Mouse (Mus musculus) liver, postnatal 0 days (tissue): ENCODE measurements at regions not wholly inside any gene's neighbourhood (a gene's known extent, or its start where the extent isn't known, plus 50 kb on each side); places are given as distances from the start of the nearest gene placed in this dataset.

Experiments used
- CTCF ChIP-seq: sonication (generic); IDR thresholded peaks from 2 replicates; pipeline ENCODE4 v1.5.1; 2016; ENCODE audit warnings: antibody characterized with exemption, low read depth
- EP300 ChIP-seq: IDR thresholded peaks from 2 replicates; pipeline ENCODE4 v1.6.1; 2016; ENCODE audit warnings: antibody characterized with exemption, low read depth, mild to moderate bottlenecking

DNA sequence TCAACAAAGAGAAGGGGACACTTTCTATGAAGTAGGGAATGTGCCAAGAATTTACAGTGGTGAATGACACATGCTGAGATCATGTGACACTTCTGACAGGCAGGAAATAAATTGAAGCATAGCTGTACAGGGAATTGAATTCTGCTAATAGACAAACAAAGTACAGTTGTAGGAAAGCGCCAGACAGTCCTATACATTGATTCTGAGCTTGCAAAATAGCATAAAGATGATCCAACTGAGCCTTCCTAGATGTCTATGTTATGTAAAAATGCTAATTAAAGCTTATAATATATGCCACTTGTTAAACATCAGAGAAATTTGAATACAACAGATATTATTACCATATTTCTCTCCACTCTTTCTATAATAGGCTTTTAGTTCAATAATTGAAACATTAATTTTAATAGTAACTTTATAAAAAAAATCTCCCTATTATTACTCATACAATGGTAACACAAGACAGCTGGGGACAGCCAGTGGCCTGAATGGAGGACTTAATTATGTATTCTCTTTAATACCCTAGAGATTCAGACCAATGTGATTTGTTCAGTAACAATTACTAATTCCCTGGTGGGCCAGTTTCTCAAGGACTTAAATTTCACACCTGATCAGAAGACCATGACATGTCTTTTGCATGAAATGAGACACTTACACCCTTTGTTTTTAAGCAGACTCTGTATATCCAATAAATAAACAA is 571.4 kb upstream of the Klf6 start:
- TF ChIP-seq CTCF = no peak
- no peak for TF ChIP-seq EP300
